In the genomic region with DNA sequence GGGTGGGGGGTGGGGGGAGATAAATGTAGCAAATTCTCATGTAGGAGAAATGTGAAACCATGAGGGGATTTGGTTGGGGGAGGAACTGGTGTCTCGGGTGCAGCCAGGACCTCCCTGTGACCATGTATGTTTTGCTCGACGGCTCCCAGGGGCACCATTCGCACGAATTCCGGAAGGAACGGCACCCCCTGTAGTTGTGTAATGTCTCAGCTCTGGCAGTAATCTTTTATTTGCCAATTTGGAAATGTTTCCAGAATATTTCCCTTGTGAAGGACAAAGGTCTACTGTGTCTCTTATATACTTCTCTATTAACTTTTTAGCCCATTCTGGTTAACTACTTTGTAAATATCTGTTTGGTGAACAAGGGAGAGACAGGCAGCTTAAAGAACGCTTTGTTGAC, we compare ENCODE assay signal across 21 mouse cellular contexts. TPM values are rescaled to one million over a fixed set of nuclear protein-coding genes. Genes with fewer than 3 reads are reported as not detected.
DNase-seq lines count a peak whose midpoint lies in the region; ATAC-seq and TF ChIP-seq lines count a peak whose summit lies in the region.
"Had no signal": no experiment of that assay in that cellular context is flagged by ENCODE, and none has a peak within 500 bp of the region (broad histone marks: within the 10 kb centered on the region; RNA-seq: fewer than 3 reads in every experiment).

No protein-coding gene starts in this region.

- peak; percentile 78 for ATAC-seq in limb, embryonic 12.5 days (ENCODE audit: insufficient number of reproducible peaks, insufficient read depth, low FRiP score, low TSS enrichment, low read depth)
- no peak for ATAC-seq in midbrain, postnatal 0 days (ENCODE audit: low FRiP score)
- no peak for ATAC-seq in intestine, embryonic 15.5 days
- ATAC-seq: activated CD4-positive, CD25-positive, alpha-beta regulatory T cell, adult 4 months; forebrain, embryonic 15.5 days had no signal

- H3K9ac ChIP-seq in limb, embryonic 12.5 days (replicated peaks) = no peak overlapping the region
- H3K9ac ChIP-seq in midbrain, postnatal 0 days (replicated peaks; ENCODE audit: low read length, poor library complexity, severe bottlenecking) = no peak overlapping the region
- H3K9ac ChIP-seq in intestine, embryonic 15.5 days = no peak overlapping the region
- H3K9ac ChIP-seq: forebrain, embryonic 15.5 days; heart, embryonic 15.5 days had no signal

- H3K4me3 ChIP-seq in limb, embryonic 12.5 days (replicated peaks) = no peak overlapping the region
- no peak overlapping the region for H3K4me3 ChIP-seq in limb, embryonic 10.5 days
- H3K4me3 ChIP-seq in midbrain, postnatal 0 days (ENCODE audit: low read depth, low read length) = no peak overlapping the region
- H3K4me3 ChIP-seq in midbrain, embryonic 10.5 days = no peak overlapping the region
- H3K4me3 ChIP-seq in intestine, embryonic 15.5 days (replicated peaks) = no peak overlapping the region
- H3K4me3 ChIP-seq: erythroblast, embryonic 14.5 days; forebrain, embryonic 15.5 days; heart, adult 2 months; heart, embryonic 15.5 days had no signal

- H3K27me3 ChIP-seq in limb, embryonic 12.5 days = no peaks in the 10 kb centered on the region
- no peaks in the 10 kb centered on the region for H3K27me3 ChIP-seq in limb, embryonic 10.5 days (ENCODE audit: low read depth, poor library complexity, severe bottlenecking)
- no peaks in the 10 kb centered on the region for H3K27me3 ChIP-seq in midbrain, postnatal 0 days (ENCODE audit: insufficient read depth, low read length)
- H3K27me3 ChIP-seq in midbrain, embryonic 10.5 days (ENCODE audit: low read depth, poor library complexity, severe bottlenecking) = no peaks in the 10 kb centered on the region
- H3K27me3 ChIP-seq in intestine, embryonic 15.5 days (replicated peaks) = no peaks in the 10 kb centered on the region
- H3K27me3 ChIP-seq: forebrain, embryonic 15.5 days; heart, embryonic 15.5 days had no signal

- no peak overlapping the region for H3K4me2 ChIP-seq in limb, embryonic 12.5 days
- no peak overlapping the region for H3K4me2 ChIP-seq in midbrain, postnatal 0 days (ENCODE audit: low read depth, low read length, poor library complexity, severe bottlenecking)
- H3K4me2 ChIP-seq in intestine, embryonic 15.5 days (replicated peaks) = no peak overlapping the region
- H3K4me2 ChIP-seq: forebrain, embryonic 15.5 days; heart, embryonic 15.5 days; midbrain, embryonic 11.5 days had no signal

- no peak for TF ChIP-seq CTCF in midbrain, postnatal 0 days (IDR thresholded peaks at IDR 0.05)

- H3K9me3 ChIP-seq in limb, embryonic 12.5 days = no peaks in the 10 kb centered on the region
- H3K9me3 ChIP-seq in limb, embryonic 10.5 days (replicated peaks) = no peaks in the 10 kb centered on the region
- no peaks in the 10 kb centered on the region for H3K9me3 ChIP-seq in midbrain, postnatal 0 days (ENCODE audit: low read length)
- no peaks in the 10 kb centered on the region for H3K9me3 ChIP-seq in midbrain, embryonic 10.5 days (replicated peaks)
- H3K9me3 ChIP-seq in intestine, embryonic 15.5 days = no peaks in the 10 kb centered on the region
- H3K9me3 ChIP-seq: forebrain, embryonic 15.5 days; G1E; heart, embryonic 15.5 days had no signal

- WGBS in limb, embryonic 12.5 days = 38% methylated on average over 8 of the region's 8 CpGs
- WGBS in limb, embryonic 10.5 days = 84% methylated on average over 8 of the region's 8 CpGs
- 79% methylated on average over 8 of the region's 8 CpGs for WGBS in midbrain, postnatal 0 days
- WGBS in midbrain, embryonic 10.5 days = 77% methylated on average over 8 of the region's 8 CpGs
- 75% methylated on average over 8 of the region's 8 CpGs for WGBS in intestine, embryonic 15.5 days

- no peaks in the 10 kb centered on the region for H3K36me3 ChIP-seq in limb, embryonic 12.5 days
- no peaks in the 10 kb centered on the region for H3K36me3 ChIP-seq in limb, embryonic 10.5 days
- no peaks in the 10 kb centered on the region for H3K36me3 ChIP-seq in midbrain, postnatal 0 days (ENCODE audit: insufficient read depth, low read length)
- no peaks in the 10 kb centered on the region for H3K36me3 ChIP-seq in midbrain, embryonic 10.5 days
- no peaks in the 10 kb centered on the region for H3K36me3 ChIP-seq in intestine, embryonic 15.5 days
- H3K36me3 ChIP-seq: forebrain, embryonic 15.5 days; G1E; heart, embryonic 15.5 days had no signal

- DNase-seq in adrenal gland, postnatal 14 days = peak; percentile 48
- no peak for DNase-seq in adrenal gland, adult 18-20 months (ENCODE audit: low spot score in 2 of 2)
- DNase-seq in limb, embryonic 10.5 days (ENCODE audit: low spot score) = no peak
- peak; percentile 6 for DNase-seq in midbrain, postnatal 0 days (ENCODE audit: low spot score)
- DNase-seq in midbrain, embryonic 10.5 days (ENCODE audit: low spot score) = no peak
- peak; percentile 56 for DNase-seq in lung, postnatal 10 days
- DNase-seq: cerebellum, adult 11 months; gastrocnemius, postnatal 14 days; heart, adult 2 months; kidney, adult 18-20 months; kidney, postnatal 25 days; thymus, postnatal 25 days had no signal

- peaks cover 18% of the 10 kb centered on the region for H3K4me1 ChIP-seq in limb, embryonic 12.5 days (replicated peaks)
- H3K4me1 ChIP-seq in limb, embryonic 10.5 days = no peaks in the 10 kb centered on the region
- no peaks in the 10 kb centered on the region for H3K4me1 ChIP-seq in midbrain, postnatal 0 days (ENCODE audit: insufficient read depth, low read length)
- peaks cover 67% of the 10 kb centered on the region for H3K4me1 ChIP-seq in midbrain, embryonic 10.5 days
- 0 out of 2 replicates have a peak, but pooled peaks cover 2% of the 10 kb centered on the region for H3K4me1 ChIP-seq in intestine, embryonic 15.5 days (replicated peaks)

- peak overlapping the region; percentile 64 for H3K27ac ChIP-seq in limb, embryonic 12.5 days
- no peak overlapping the region for H3K27ac ChIP-seq in limb, embryonic 10.5 days
- H3K27ac ChIP-seq in midbrain, postnatal 0 days (ENCODE audit: low read depth, low read length) = no peak overlapping the region
- no peak overlapping the region for H3K27ac ChIP-seq in midbrain, embryonic 10.5 days (replicated peaks)
- no peak overlapping the region for H3K27ac ChIP-seq in intestine, embryonic 15.5 days
- H3K27ac ChIP-seq: forebrain, embryonic 15.5 days; heart, adult 2 months; heart, embryonic 15.5 days had no signal

RNA-seq across cellular contexts. Expression of gene Shroom3, which starts 27.5 kb away (rescaled TPM):
- 7.6 and 7.9 TPM in 2 replicates for total RNA-seq in adrenal gland, postnatal 14 days (2021)
- 1 to 10 TPM; 5.1 to 6.0 TPM for total RNA-seq in adrenal gland, adult 18-20 months (2021)
- polyA plus RNA-seq in limb, embryonic 12.5 days (2016; fragmentation: Nextera tagmentation; extraction: Ambion mirVana) = 5.9 and 6.6 TPM in 2 replicates
- polyA plus RNA-seq in limb, embryonic 10.5 days (2016; fragmentation: Nextera tagmentation; extraction: Ambion mirVana) = 5.0 and 5.3 TPM in 2 replicates
- total RNA-seq in midbrain, postnatal 0 days (2014; rRNA removed) = 5.5 and 8.1 TPM in 2 replicates
- polyA plus RNA-seq in midbrain, postnatal 0 days (2015; fragmentation: Nextera tagmentation; extraction: Ambion mirVana) = 0.92 and 1.2 TPM in 2 replicates
- 5.8 and 8.3 TPM in 2 replicates for polyA plus RNA-seq in midbrain, embryonic 10.5 days (2016; fragmentation: Nextera tagmentation; extraction: Ambion mirVana)
- polyA plus RNA-seq in intestine, embryonic 15.5 days (2015; fragmentation: Nextera tagmentation; extraction: Ambion mirVana) = 8.1 and 10.3 TPM in 2 replicates
- total RNA-seq: monocyte, adult 5-6 weeks had no signal
- polyA plus RNA-seq: activated CD4-positive, CD25-positive, alpha-beta regulatory T cell, adult 4 months; G1E had no signal

RNA-seq across cellular contexts. Expression of gene Ccdc158, which starts 35.7 kb away (rescaled TPM):
- 0.37 and 0.68 TPM in 2 replicates for total RNA-seq in adrenal gland, postnatal 14 days (2021)
- under 1 TPM; 0.63 to 0.67 TPM for total RNA-seq in adrenal gland, adult 18-20 months (2021)
- polyA plus RNA-seq in limb, embryonic 12.5 days (2016; fragmentation: Nextera tagmentation; extraction: Ambion mirVana) = 0.90 and 1.5 TPM in 2 replicates
- 0.45 and 0.62 TPM in 2 replicates for polyA plus RNA-seq in limb, embryonic 10.5 days (2016; fragmentation: Nextera tagmentation; extraction: Ambion mirVana)
- 0.44 and 0.66 TPM in 2 replicates for total RNA-seq in midbrain, postnatal 0 days (2014; rRNA removed)
- polyA plus RNA-seq in midbrain, postnatal 0 days (2015; fragmentation: Nextera tagmentation; extraction: Ambion mirVana) = 0.23 and 0.52 TPM in 2 replicates
- polyA plus RNA-seq in midbrain, embryonic 10.5 days (2016; fragmentation: Nextera tagmentation; extraction: Ambion mirVana) = 0.85 and 0.89 TPM in 2 replicates
- 0.91 and 1.1 TPM in 2 replicates for polyA plus RNA-seq in intestine, embryonic 15.5 days (2015; fragmentation: Nextera tagmentation; extraction: Ambion mirVana)
- polyA plus RNA-seq: activated CD4-positive, CD25-positive, alpha-beta regulatory T cell, adult 4 months; erythroblast, embryonic 14.5 days; G1E; heart, adult 2 months had no signal

Comparison
In these comparisons a context has a peak if more than half of its experiments do, and no peak if none do; other contexts are left out.
1. DNase-seq: peak in adrenal gland, postnatal 14 days (single experiment), midbrain, postnatal 0 days (single experiment) and lung, postnatal 10 days (single experiment); none in adrenal gland, adult 18-20 months (0 of 2), limb, embryonic 10.5 days (single experiment) and midbrain, embryonic 10.5 days (single experiment).